Mouse (Mus musculus) C2C12 (cell line): ENCODE results near the gene Pxmp4.

ENCODE experiments used
- CEBPB ChIP-seq: IDR thresholded peaks from one replicate; pipeline ENCODE4 v1.6.1; 2011; ENCODE audit warnings: low read depth, mild to moderate bottlenecking, control low read depth, moderate library complexity
- CTCF ChIP-seq: IDR thresholded peaks from one replicate; pipeline ENCODE4 v1.5.1; 2011; ENCODE audit not compliant: control insufficient read depth, insufficient read depth, insufficient read length
- MAX ChIP-seq: IDR thresholded peaks from one replicate; pipeline ENCODE4 v1.6.1; 2011; ENCODE audit warnings: mild to moderate bottlenecking, control low read depth

DNA sequence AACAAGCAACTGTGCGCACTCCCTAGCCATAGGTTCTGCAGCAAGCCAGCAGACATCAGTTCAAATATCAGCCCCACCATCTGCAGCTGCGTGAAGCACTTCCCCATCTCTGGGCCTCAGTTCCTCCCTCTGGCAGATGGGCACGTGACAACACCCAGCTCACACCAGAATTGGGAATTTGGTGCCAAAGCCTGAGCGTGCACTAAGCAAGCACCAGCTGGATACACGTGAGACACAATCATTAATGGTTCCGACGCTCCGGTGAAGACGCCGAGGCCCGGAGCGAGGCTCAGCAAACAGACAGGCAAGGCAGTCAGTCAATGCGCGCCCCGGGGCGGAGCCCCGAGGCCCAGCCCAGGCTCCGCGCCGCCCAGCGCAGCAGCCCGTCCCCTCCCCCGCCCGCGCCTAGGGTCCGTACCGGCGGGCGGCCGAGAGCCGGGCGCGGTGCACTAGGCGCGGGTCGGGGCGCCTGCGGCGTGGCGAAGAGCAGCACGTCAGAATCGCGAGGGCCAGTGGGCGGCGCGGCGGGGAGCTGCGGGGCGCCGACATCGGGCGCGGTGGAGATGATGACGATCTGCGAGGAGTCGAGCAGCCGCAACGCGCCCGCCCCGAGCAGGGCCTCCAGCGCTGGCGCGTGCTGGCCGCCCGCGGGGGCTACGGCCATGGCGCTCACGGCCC is 34.3 kb downstream of the Pxmp4 start:
- TF ChIP-seq CTCF (no peak), MAX (no peak), CEBPB (no peak)
